Mouse (Mus musculus): ENCODE data around the gene Erich4. TPM values are rescaled to one million over a fixed set of nuclear protein-coding genes. Genes with fewer than 3 reads are reported as not detected.
"Not testable (repeated sequence)": the region's sequence is repeated elsewhere in the genome, so short reads cannot be mapped to it uniquely, and the experiment has no call there.

Gene Erich4
- polyA plus RNA-seq, 1 experiment from 2014 or later: 11.2 TPM

GRCm38 (mm10) chr7:25591226-25591625 is 24.5 kb downstream of the Erich4 start:
- DNase-seq (ENCODE audit: low spot score): no peak
- H3K4me1 ChIP-seq (replicated peaks; ENCODE audit: insufficient read depth, low read length): no peaks in the 10 kb centered on the region

GRCm38 (mm10) chr7:25585351-25586204 is 30.1 kb downstream of the Erich4 start:
- WGBS: 81% methylated on average over 9 of the region's 9 CpGs
- no peak overlapping the region for H3K4me2 ChIP-seq (ENCODE audit: low read length)
- no peak overlapping the region for H3K4me3 ChIP-seq (replicated peaks; ENCODE audit: low read depth, low read length)
- H3K27me3 ChIP-seq (ENCODE audit: insufficient read depth, low read length): no peaks in the 10 kb centered on the region
- H3K9ac ChIP-seq (ENCODE audit: low read depth, low read length): no peak overlapping the region
- H3K9me3 ChIP-seq (replicated peaks; ENCODE audit: low read length): no peaks in the 10 kb centered on the region
- no peaks in the 10 kb centered on the region for H3K4me1 ChIP-seq (replicated peaks; ENCODE audit: insufficient read depth, low read length)
- ATAC-seq (replicated peaks; ENCODE audit: low FRiP score, low read depth) (no peak), DNase-seq (ENCODE audit: low spot score) (no peak)
- H3K36me3 ChIP-seq (ENCODE audit: insufficient read depth, low read length): no peaks in the 10 kb centered on the region
- H3K27ac ChIP-seq: no peak overlapping the region
- TF ChIP-seq CTCF (IDR thresholded peaks at IDR 0.05; ENCODE audit: low read depth): no peak

More at GRCm38 (mm10) chr7:25591226-25591625, 24.5 kb downstream of the Erich4 start:
- Histone ChIP-seq H3K36me3 (ENCODE audit: insufficient read depth, low read length) (no peaks in the 10 kb centered on the region), H3K4me2 (ENCODE audit: low read length) (no peak overlapping the region), H3K9ac (ENCODE audit: low read depth, low read length) (no peak overlapping the region), H3K9me3 (replicated peaks; ENCODE audit: low read length) (no peaks in the 10 kb centered on the region), H3K27me3 (ENCODE audit: insufficient read depth, low read length) (no peaks in the 10 kb centered on the region), H3K27ac (no peak overlapping the region), H3K4me3 (replicated peaks; ENCODE audit: low read depth, low read length) (no peak overlapping the region)
- WGBS: 92% methylated on average over 2 of the region's 2 CpGs
- ATAC-seq (replicated peaks; ENCODE audit: low FRiP score, low read depth): no peak
- no peak for TF ChIP-seq CTCF (IDR thresholded peaks at IDR 0.05; ENCODE audit: low read depth)

- H3K4me1 ChIP-seq (replicated peaks; ENCODE audit: insufficient read depth, low read length): no peaks in the 10 kb centered on the region
- no peaks in the 10 kb centered on the region for H3K9me3 ChIP-seq (replicated peaks; ENCODE audit: low read length)
- H3K36me3 ChIP-seq (ENCODE audit: insufficient read depth, low read length): no peaks in the 10 kb centered on the region
- H3K27ac ChIP-seq: no peak overlapping the region
- no peaks in the 10 kb centered on the region for H3K27me3 ChIP-seq (ENCODE audit: insufficient read depth, low read length)
- no peak overlapping the region for H3K4me3 ChIP-seq (replicated peaks; ENCODE audit: low read depth, low read length)
- H3K9ac ChIP-seq (ENCODE audit: low read depth, low read length): no peak overlapping the region
- TF ChIP-seq CTCF (IDR thresholded peaks at IDR 0.05; ENCODE audit: low read depth): no peak
- no peak for DNase-seq (ENCODE audit: low spot score)
- H3K4me2 ChIP-seq (ENCODE audit: low read length): no peak overlapping the region
- WGBS: 87% methylated on average over 5 of the region's 5 CpGs
- no peak for ATAC-seq (replicated peaks; ENCODE audit: low FRiP score, low read depth)
Observed at GRCm38 (mm10) chr7:25584651-25585050, 31.0 kb downstream of the Erich4 start.

DNA sequence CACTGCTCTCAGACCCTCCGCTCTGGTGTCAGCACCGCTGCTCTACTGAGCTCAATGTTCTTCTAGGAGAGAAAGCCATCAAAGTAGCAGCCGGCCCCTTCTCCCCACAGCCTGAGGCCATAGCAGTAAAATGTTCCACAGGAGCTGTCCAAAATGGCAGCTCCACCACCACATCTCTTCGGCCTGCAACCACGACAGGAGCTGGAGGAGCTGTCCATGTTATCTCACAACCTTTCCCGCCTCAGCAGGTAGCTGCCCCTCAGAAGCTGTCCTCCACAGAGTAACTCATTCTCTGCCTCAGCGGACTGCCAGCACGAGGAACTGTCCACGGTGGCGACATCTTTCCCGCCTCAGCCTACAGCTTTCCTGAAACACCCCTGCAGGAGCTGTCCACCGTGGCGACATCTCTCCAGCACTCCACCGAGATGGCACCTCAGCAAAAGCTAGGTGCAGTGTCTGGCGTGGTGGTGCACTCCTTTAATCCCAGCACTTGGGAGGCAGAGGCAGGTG is 33.3 kb downstream of the Erich4 start:
- Histone ChIP-seq H3K36me3 (ENCODE audit: insufficient read depth, low read length) (no peaks in the 10 kb centered on the region), H3K4me2 (ENCODE audit: low read length) (no peak overlapping the region), H3K9ac (ENCODE audit: low read depth, low read length) (no peak overlapping the region), H3K27me3 (ENCODE audit: insufficient read depth, low read length) (no peaks in the 10 kb centered on the region), H3K4me3 (replicated peaks; ENCODE audit: low read depth, low read length) (no peak overlapping the region), H3K4me1 (replicated peaks; ENCODE audit: insufficient read depth, low read length) (no peaks in the 10 kb centered on the region), H3K27ac (no peak overlapping the region), H3K9me3 (replicated peaks; ENCODE audit: low read length) (no peaks in the 10 kb centered on the region)
- 89% methylated on average over 15 of the region's 15 CpGs for WGBS
- TF ChIP-seq CTCF (IDR thresholded peaks at IDR 0.05; ENCODE audit: low read depth): no peak
- ATAC-seq (replicated peaks; ENCODE audit: low FRiP score, low read depth) (no peak), DNase-seq (ENCODE audit: low spot score) (no peak)

DNA sequence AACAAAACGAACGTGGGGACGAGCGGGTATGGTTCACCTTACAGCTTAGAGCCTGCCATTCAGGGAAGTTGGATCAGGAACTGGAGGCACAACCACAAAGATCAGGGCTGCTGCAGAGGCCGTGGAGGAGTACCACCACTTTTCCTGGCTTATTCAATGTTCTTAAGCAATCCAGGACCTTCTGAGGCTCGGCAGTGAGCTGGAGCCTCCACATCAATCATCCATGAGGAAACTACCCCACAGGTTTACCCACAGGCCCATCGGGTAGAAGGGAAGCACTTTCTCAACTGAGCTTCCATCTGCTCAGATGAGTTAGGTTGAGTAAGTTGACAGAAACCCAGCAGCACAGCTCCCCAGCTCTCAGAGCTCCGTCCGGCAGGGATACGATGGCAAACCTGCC is 36.3 kb downstream of the Erich4 start:
- Histone ChIP-seq H3K27me3 (ENCODE audit: insufficient read depth, low read length) (no peaks in the 10 kb centered on the region), H3K9me3 (replicated peaks; ENCODE audit: low read length) (no peaks in the 10 kb centered on the region), H3K4me3 (replicated peaks; ENCODE audit: low read depth, low read length) (no peak overlapping the region), H3K4me2 (ENCODE audit: low read length) (no peak overlapping the region), H3K9ac (ENCODE audit: low read depth, low read length) (no peak overlapping the region), H3K36me3 (ENCODE audit: insufficient read depth, low read length) (no peaks in the 10 kb centered on the region), H3K4me1 (replicated peaks; ENCODE audit: insufficient read depth, low read length) (0 out of 2 replicates have a peak, but pooled peaks cover 5% of the 10 kb centered on the region), H3K27ac (no peak overlapping the region)
- no peak for TF ChIP-seq CTCF (IDR thresholded peaks at IDR 0.05; ENCODE audit: low read depth)
- no peak for ATAC-seq (replicated peaks; ENCODE audit: low FRiP score, low read depth)
- 77% methylated on average over 10 of the region's 10 CpGs for WGBS
- DNase-seq (ENCODE audit: low spot score): no peak

- not testable (repeated sequence) for H3K9me3 ChIP-seq (replicated peaks; ENCODE audit: low read length); H3K36me3 ChIP-seq (ENCODE audit: insufficient read depth, low read length); H3K27me3 ChIP-seq (ENCODE audit: insufficient read depth, low read length); H3K4me1 ChIP-seq (replicated peaks; ENCODE audit: insufficient read depth, low read length); H3K9ac ChIP-seq (ENCODE audit: low read depth, low read length); H3K4me2 ChIP-seq (ENCODE audit: low read length); H3K4me3 ChIP-seq (replicated peaks; ENCODE audit: low read depth, low read length)
- 33% methylated on average over 11 of the region's 14 CpGs for WGBS
- H3K27ac ChIP-seq: peak overlapping the region; percentile 31
- ATAC-seq (replicated peaks; ENCODE audit: low FRiP score, low read depth): peak; percentile 72
- peak; percentile 17 for DNase-seq (ENCODE audit: low spot score)
Observed at GRCm38 (mm10) chr7:25576793-25577437, 38.8 kb downstream of the Erich4 start.

DNA sequence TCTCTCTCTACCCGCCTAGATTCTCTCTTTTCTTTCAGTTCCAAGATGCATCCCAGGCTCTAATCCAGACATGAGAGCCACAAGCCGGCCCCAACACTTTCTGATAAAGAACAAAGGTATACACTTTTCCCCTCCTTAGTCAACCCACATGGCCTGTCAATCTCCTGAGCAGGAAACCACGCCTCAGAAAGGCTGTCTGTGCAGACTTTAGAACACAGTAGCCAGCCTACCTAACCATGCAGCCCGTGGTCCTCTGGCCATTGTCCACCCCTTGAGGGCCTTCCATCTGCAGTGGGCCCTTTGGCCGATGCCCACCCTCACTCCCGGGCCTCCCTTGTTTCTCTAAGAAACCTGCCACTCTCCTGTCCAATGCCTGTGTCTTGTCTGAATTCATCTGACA is 39.4 kb downstream of the Erich4 start:
- not testable (repeated sequence) for ATAC-seq (replicated peaks; ENCODE audit: low FRiP score, low read depth); H3K4me2 ChIP-seq (ENCODE audit: low read length)
- WGBS: 37% methylated on average over 6 of the region's 6 CpGs

More for the DNA sequence above, 39.4 kb downstream of the Erich4 start:
- not testable (repeated sequence) for H3K27me3 ChIP-seq (ENCODE audit: insufficient read depth, low read length); H3K4me3 ChIP-seq (replicated peaks; ENCODE audit: low read depth, low read length); H3K9ac ChIP-seq (ENCODE audit: low read depth, low read length); DNase-seq (ENCODE audit: low spot score); H3K36me3 ChIP-seq (ENCODE audit: insufficient read depth, low read length); H3K9me3 ChIP-seq (replicated peaks; ENCODE audit: low read length); H3K4me1 ChIP-seq (replicated peaks; ENCODE audit: insufficient read depth, low read length)
- H3K27ac ChIP-seq: peak overlapping the region; percentile 31

All from kidney, postnatal 0 days (tissue).